Mouse (Mus musculus) liver, embryonic 14.5 days (tissue): ENCODE results near the gene Stx6. TPM values are rescaled to one million over a fixed set of nuclear protein-coding genes. Genes with fewer than 3 reads are reported as not detected.

Experiments used
- ATAC-seq: fragments of 200-750 bp; cut with Nextera tagmentation; 2 replicates; pipeline ENCODE4 v1.8.0; 2017; ENCODE audit warnings: moderate number of reproducible peaks, mild to moderate bottlenecking, moderate library complexity; ENCODE audit not compliant: insufficient read depth
- DNase-seq, 3 experiments: peaks; one replicate each; pipeline ENCODE4 v3.0.0-alpha.2; 2012 to 2013; ENCODE audit warnings: low read depth in 3 of 3, low spot score in 3 of 3
- H3K27ac ChIP-seq: fragments of 300-500 bp; sonication (generic); 2 replicates; pipeline ENCODE4 v1.5.1; 2014; ENCODE audit warnings: moderate library complexity, mild to moderate bottlenecking, control low read depth, inconsistent platforms
- H3K27me3 ChIP-seq: fragments of 300-500 bp; sonication (generic); 2 replicates; pipeline ENCODE4 v1.6.1; 2014; ENCODE audit warnings: mild to moderate bottlenecking, low read length, moderate library complexity; ENCODE audit not compliant: control insufficient read depth, insufficient read depth
- H3K36me3 ChIP-seq: fragments of 300-500 bp; sonication (generic); replicated peaks from 2 replicates; pipeline ENCODE4 v1.6.1; 2014; ENCODE audit warnings: low read depth; ENCODE audit not compliant: control insufficient read depth, insufficient read depth
- H3K4me1 ChIP-seq, 2 experiments: fragments of 200-500 bp in 1 of 2; fragments of 300-500 bp in 1 of 2; sonication (generic) in 1 of 2; replicated peaks; 2 replicates each; pipeline ENCODE4 v1.6.1; 2012 to 2014; ENCODE audit warnings: antibody characterized with exemption in 1 of 2, inconsistent platforms in 1 of 2, low read length in 1 of 2; ENCODE audit not compliant: control insufficient read depth in 2 of 2, insufficient read depth in 2 of 2
- H3K4me2 ChIP-seq: fragments of 300-500 bp; sonication (generic); 2 replicates; pipeline ENCODE4 v1.6.1; 2014; ENCODE audit warnings: low read depth, mild to moderate bottlenecking, control low read depth, moderate library complexity
- H3K4me3 ChIP-seq, 2 experiments: fragments of 200-500 bp in 1 of 2; fragments of 300-500 bp in 1 of 2; sonication (generic) in 1 of 2; 2 replicates each; pipeline ENCODE4 v1.5.1; 2012 to 2014; ENCODE audit warnings: low read depth in 2 of 2, low read length in 2 of 2, mild to moderate bottlenecking in 2 of 2, control low read depth in 1 of 2, inconsistent platforms in 1 of 2, moderate library complexity in 1 of 2; ENCODE audit not compliant: insufficient read depth in 1 of 2
- H3K9ac ChIP-seq: fragments of 300-500 bp; sonication (generic); replicated peaks from 2 replicates; pipeline ENCODE4 v1.6.1; 2014; ENCODE audit warnings: mild to moderate bottlenecking, control low read depth, moderate library complexity
- H3K9me3 ChIP-seq: fragments of 300-500 bp; sonication (generic); 2 replicates; pipeline ENCODE4 v1.6.1; 2016; ENCODE audit warnings: low read length, mixed read lengths; ENCODE audit not compliant: control insufficient read depth
- CTCF ChIP-seq: IDR thresholded peaks from 2 replicates; pipeline ENCODE4 v1.5.1; 2016; ENCODE audit warnings: antibody characterized with exemption, low read depth, control low read depth
- EP300 ChIP-seq: IDR thresholded peaks from 2 replicates; pipeline ENCODE4 v1.6.1; 2016; ENCODE audit warnings: antibody characterized with exemption, low read depth
- WGBS: fragments of 180-500 bp; shearing (Covaris S2); extraction: QIAGEN DNeasy Blood & Tissue Kit; methylation state at CpG from one replicate; pipeline ENCODE4 v1.1.7; 2014; ENCODE audit not compliant: insufficient replicate concordance; 5-methylcytosine and 5-hydroxymethylcytosine counted together
- polyA plus RNA-seq, 2 experiments: library from polyadenylated mRNA; depleted of rRNA in 1 of 2; stranded (reverse) in 1 of 2; unstranded in 1 of 2; fragments of >200 nt; fragmentation: Nextera tagmentation in 1 of 2; extraction: Ambion mirVana in 1 of 2; gene quantifications; 2 replicates each; pipeline versions ENCODE4 v1.2.1 to v1.2.3; 2012 to 2014

Gene Stx6
- polyA plus RNA-seq, 2 experiments = 5.8 to 9.4 TPM

- Histone ChIP-seq H3K27ac (no peak overlapping the region), H3K27me3 (no peaks in the 10 kb centered on the region), H3K36me3 (no peaks in the 10 kb centered on the region), H3K9ac (no peak overlapping the region), H3K4me3 (no peak overlapping the region), H3K9me3 (no peaks in the 10 kb centered on the region), H3K4me1 (no peaks in the 10 kb centered on the region), H3K4me2 (no peak overlapping the region)
- WGBS = 65% methylated on average over 6 of the region's 6 CpGs
- ATAC-seq (no peak), DNase-seq (no peak)
- TF ChIP-seq CTCF (no peak), EP300 (no peak)
Observed at GRCm38 (mm10) chr1:155232786-155233185, 74.3 kb downstream of the Stx6 start.

- WGBS = 71% methylated on average over 9 of the region's 9 CpGs
Observed at GRCm38 (mm10) chr1:155233378-155233777, 74.9 kb downstream of the Stx6 start.

GRCm38 (mm10) chr1:155233931-155234607 is 75.6 kb downstream of the Stx6 start:
- H3K4me3 ChIP-seq = no peak overlapping the region
- no peak overlapping the region for H3K9ac ChIP-seq
- DNase-seq (no peak), ATAC-seq (no peak)
- TF ChIP-seq CTCF = no peak
- no peak for TF ChIP-seq EP300
- WGBS = 43% methylated on average over 14 of the region's 14 CpGs
- H3K4me1 ChIP-seq = no peaks in the 10 kb centered on the region
- no peak overlapping the region for H3K4me2 ChIP-seq
- H3K9me3 ChIP-seq = no peaks in the 10 kb centered on the region
- no peak overlapping the region for H3K27ac ChIP-seq
- no peaks in the 10 kb centered on the region for H3K27me3 ChIP-seq
- H3K36me3 ChIP-seq = no peaks in the 10 kb centered on the region

More at GRCm38 (mm10) chr1:155233378-155233777, 74.9 kb downstream of the Stx6 start:
- no peak overlapping the region for H3K4me3 ChIP-seq
- H3K27ac ChIP-seq = no peak overlapping the region
- H3K9ac ChIP-seq = no peak overlapping the region
- DNase-seq = no peak
- no peaks in the 10 kb centered on the region for H3K4me1 ChIP-seq
- TF ChIP-seq CTCF (no peak), EP300 (no peak)
- no peaks in the 10 kb centered on the region for H3K27me3 ChIP-seq
- no peaks in the 10 kb centered on the region for H3K36me3 ChIP-seq
- ATAC-seq = no peak
- no peaks in the 10 kb centered on the region for H3K9me3 ChIP-seq
- H3K4me2 ChIP-seq = no peak overlapping the region

GRCm38 (mm10) chr1:155235641-155236040 is 77.1 kb downstream of the Stx6 start:
- no peaks in the 10 kb centered on the region for H3K36me3 ChIP-seq
- WGBS = 56% methylated on average over 2 of the region's 2 CpGs
- no peak overlapping the region for H3K9ac ChIP-seq
- ATAC-seq (no peak), DNase-seq (no peak)
- no peak overlapping the region for H3K4me2 ChIP-seq
- H3K4me3 ChIP-seq = no peak overlapping the region
- no peaks in the 10 kb centered on the region for H3K4me1 ChIP-seq
- H3K9me3 ChIP-seq = no peaks in the 10 kb centered on the region
- no peak overlapping the region for H3K27ac ChIP-seq
- H3K27me3 ChIP-seq = no peaks in the 10 kb centered on the region
- TF ChIP-seq CTCF (no peak), EP300 (no peak)

- Histone ChIP-seq H3K4me2 (no peak overlapping the region), H3K4me3 (no peak overlapping the region), H3K27ac (no peak overlapping the region), H3K9ac (no peak overlapping the region), H3K36me3 (no peaks in the 10 kb centered on the region), H3K4me1 (no peaks in the 10 kb centered on the region), H3K27me3 (no peaks in the 10 kb centered on the region), H3K9me3 (no peaks in the 10 kb centered on the region)
- TF ChIP-seq EP300 (no peak), CTCF (no peak)
- ATAC-seq (no peak), DNase-seq (no peak)
- 58% methylated on average over 13 of the region's 13 CpGs for WGBS
Observed at GRCm38 (mm10) chr1:155236306-155237024, 78.0 kb downstream of the Stx6 start.
